13 mouse cellular contexts compared by ENCODE assay signal in genomic region chr2:56714568-56714967, GRCm38 (mm10).
"Had no signal": no experiment of that assay in that cellular context is flagged by ENCODE, and none has a peak within 500 bp of the region (broad histone marks: within the 10 kb centered on the region; RNA-seq: fewer than 3 reads in every experiment).

No protein-coding gene starts in this region.

- DNase-seq: kidney, adult 18-20 months; kidney, adult 9 months; kidney, postnatal 14 days; kidney, postnatal 4 days; layer of hippocampus, postnatal 36 days; liver; lung, adult 18-20 months; lung, postnatal 10 days; lung, postnatal 36 days; retina, postnatal 1 day; spleen, adult 18-20 months; thymus, adult 18-20 months; thymus, postnatal 36 days had no signal
